Comparison of ENCODE assay signal across 10 mouse cellular contexts in genomic region chr12:82064986-82065385, GRCm38 (mm10).
"Had no signal": no experiment of that assay in that cellular context is flagged by ENCODE, and none has a peak within 500 bp of the region (broad histone marks: within the 10 kb centered on the region; RNA-seq: fewer than 3 reads in every experiment).

No protein-coding gene starts in this region.

- DNase-seq: kidney, adult 18-20 months; kidney, adult 9 months; kidney, postnatal 25 days; left cerebral cortex, postnatal 4 days; liver, postnatal 0 days; lung, embryonic 14.5 days; retina, postnatal 1 day; thymus, adult 2 months; thymus, postnatal 14 days; thymus, postnatal 4 days had no signal
